Mouse (Mus musculus) brown adipose tissue, adult 24 weeks (tissue): Measurements from ENCODE around the gene Dock2. TPM values are rescaled to one million over a fixed set of nuclear protein-coding genes. Genes with fewer than 3 reads are reported as not detected.

ENCODE experiments used
- H3K27ac ChIP-seq: fragments of 200-500 bp; replicated peaks from 2 replicates; pipeline ENCODE4 v1.5.1; 2012; ENCODE audit warnings: low read depth, mild to moderate bottlenecking, low read length
- H3K4me1 ChIP-seq: fragments of 200-500 bp; 2 replicates; pipeline ENCODE4 v1.6.1; 2012; ENCODE audit warnings: low read length, mixed read lengths; ENCODE audit not compliant: control insufficient read depth, insufficient read depth, insufficient read length
- H3K4me3 ChIP-seq: fragments of 200-500 bp; 2 replicates; pipeline ENCODE4 v1.5.1; 2012; ENCODE audit warnings: low read depth, mild to moderate bottlenecking, low read length, moderate library complexity; ENCODE audit not compliant: insufficient read depth
- polyA plus RNA-seq: library from polyadenylated mRNA; stranded (reverse); fragments of >200 nt; gene quantifications from 2 replicates; pipeline ENCODE4 v1.2.4, GENCODE M21; 2012; ENCODE audit not compliant: missing spikeins, insufficient read depth, insufficient read length

Dock2 gene
- polyA plus RNA-seq, 1 experiment: 1.7 TPM

DNA sequence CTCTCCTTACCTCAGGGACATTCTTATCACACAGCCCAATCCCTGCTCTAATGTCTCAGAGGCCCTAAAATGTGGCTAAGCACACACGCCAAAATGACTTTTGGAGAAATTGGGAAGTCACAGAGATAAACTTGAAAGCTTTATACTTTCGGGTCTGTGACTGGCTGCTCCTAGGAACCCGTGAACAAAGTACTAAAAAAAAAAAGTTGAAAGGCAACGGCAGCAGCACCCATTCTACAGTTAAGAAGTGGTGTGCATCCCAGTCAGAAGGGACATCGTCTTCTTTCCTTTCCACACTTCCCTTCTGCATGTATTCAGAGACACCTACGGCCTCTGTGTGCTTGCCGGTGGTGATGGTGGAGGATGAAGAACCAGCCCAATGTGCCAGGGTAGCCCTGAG lies 483.6 kb downstream of the Dock2 start:
- H3K4me3 ChIP-seq: no peak overlapping the region
- H3K4me1 ChIP-seq: no peaks in the 10 kb centered on the region
- no peak overlapping the region for H3K27ac ChIP-seq

DNA sequence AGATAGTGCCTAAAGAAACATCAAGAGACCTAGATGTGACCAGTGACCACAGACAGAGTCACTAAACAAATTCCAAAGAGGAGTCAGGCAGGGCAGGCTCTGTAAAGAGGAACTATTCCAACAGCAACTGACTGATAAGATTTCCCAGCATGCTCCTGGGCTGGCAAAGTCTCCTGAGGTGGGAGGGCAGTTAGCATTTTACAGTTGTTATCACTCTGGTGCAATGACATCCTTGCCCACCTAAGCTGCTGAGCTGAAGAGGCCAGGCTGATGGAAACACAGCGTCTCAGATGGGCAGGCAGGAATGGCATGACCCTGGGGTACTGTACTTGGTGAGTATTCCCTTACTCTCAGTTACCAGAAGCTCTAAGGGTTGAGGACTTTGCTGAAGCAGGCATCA lies 484.1 kb downstream of the Dock2 start:
- Histone ChIP-seq H3K4me3 (no peak overlapping the region), H3K27ac (no peak overlapping the region), H3K4me1 (no peaks in the 10 kb centered on the region)

DNA sequence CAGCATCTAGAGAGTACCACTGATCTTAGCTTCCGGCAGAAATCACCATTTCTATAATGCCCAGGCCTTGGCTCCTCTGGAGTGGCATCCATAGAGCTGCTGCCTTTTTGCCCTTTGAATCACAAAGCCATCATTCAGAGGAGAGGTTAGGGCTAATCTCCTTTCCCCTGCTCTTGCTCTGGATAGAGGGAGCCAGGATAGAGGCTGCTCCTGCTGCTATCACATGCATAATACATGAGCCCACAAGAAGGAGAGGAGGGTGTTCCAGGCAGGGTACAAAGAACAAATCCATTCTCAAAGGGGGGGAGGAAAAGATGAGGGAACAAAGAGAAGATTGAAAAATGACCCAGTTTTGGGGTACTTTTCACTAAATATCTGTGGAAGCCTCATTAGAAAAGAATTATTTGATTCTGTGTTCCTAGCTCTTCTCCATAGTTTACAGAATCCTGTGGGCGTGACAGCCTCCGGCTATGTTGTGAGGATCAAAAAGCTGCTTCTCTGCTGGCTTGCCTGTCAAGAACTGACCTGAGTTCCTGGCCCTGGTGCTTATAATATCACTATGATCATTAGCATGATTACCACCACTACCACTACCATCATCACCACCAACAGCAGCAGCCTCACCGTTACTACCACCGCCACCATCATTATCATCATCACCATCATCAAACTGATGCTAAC lies 485.9 kb downstream of the Dock2 start:
- no peak overlapping the region for H3K27ac ChIP-seq
- H3K4me3 ChIP-seq: no peak overlapping the region
- H3K4me1 ChIP-seq: no peaks in the 10 kb centered on the region

DNA sequence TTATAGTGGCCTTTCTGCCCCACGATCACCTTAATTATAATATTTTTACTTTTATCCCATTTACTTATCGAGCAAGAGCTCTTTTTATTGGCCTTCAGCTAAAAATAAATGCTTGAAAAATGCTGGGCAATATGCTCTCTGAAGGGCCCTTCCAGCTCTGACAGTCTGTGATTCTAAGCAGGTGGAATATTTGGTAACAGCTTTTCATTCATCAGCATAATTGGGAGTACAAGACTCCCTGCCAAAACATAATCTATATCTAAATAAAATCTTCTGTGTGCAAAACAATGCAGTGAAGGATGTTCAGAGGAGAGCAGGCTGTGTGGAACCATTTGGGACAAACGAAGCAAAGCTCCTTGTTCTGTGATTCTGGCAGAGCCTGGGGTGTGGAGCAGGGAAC lies 492.4 kb downstream of the Dock2 start:
- H3K27ac ChIP-seq: no peak overlapping the region
- no peak overlapping the region for H3K4me3 ChIP-seq

DNA sequence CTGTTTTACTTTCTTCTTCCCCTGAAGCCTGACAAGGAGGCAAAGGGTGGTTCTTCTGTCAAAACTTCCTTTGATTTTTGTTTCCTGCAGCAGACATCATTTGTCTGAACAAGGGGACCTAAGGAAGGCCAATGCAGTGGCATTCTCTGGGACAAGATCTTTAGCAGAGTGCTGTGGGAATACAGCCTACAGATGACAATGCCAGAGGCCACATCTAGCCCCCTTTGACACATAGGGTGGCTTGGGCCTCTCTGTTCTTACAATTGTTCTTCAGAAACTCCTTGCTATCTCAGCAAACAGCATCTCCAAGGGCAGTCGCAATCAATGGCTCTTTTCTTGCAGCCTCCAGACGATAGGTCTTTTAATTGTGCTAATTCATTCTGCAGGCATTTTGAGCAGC lies 493.0 kb downstream of the Dock2 start:
- H3K4me1 ChIP-seq: no peaks in the 10 kb centered on the region
- no peak overlapping the region for H3K4me3 ChIP-seq
- H3K27ac ChIP-seq: no peak overlapping the region

More for the DNA sequence above, 492.4 kb downstream of the Dock2 start:
- H3K4me1 ChIP-seq: no peaks in the 10 kb centered on the region

DNA sequence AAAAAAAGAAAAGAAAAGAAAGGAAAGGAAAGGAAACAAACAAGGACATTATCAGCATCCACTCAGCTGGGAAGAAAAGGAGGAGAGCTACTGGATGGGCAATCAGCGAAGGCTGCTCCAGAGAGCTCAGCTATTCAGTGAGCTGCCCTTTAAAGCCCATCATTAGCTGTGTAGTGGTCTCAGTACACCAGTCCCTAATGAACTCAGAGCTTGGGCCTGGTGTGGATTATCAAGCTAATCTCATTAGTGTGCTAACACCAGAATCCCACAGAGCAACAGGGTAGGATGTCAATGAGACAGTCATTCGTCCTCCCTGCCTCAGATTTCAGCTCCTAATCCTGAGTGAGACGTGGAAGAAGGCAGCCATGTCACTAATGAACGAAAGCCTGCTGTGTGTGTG lies 493.4 kb downstream of the Dock2 start:
- H3K4me3 ChIP-seq: no peak overlapping the region
- H3K4me1 ChIP-seq: no peaks in the 10 kb centered on the region
- H3K27ac ChIP-seq: no peak overlapping the region

DNA sequence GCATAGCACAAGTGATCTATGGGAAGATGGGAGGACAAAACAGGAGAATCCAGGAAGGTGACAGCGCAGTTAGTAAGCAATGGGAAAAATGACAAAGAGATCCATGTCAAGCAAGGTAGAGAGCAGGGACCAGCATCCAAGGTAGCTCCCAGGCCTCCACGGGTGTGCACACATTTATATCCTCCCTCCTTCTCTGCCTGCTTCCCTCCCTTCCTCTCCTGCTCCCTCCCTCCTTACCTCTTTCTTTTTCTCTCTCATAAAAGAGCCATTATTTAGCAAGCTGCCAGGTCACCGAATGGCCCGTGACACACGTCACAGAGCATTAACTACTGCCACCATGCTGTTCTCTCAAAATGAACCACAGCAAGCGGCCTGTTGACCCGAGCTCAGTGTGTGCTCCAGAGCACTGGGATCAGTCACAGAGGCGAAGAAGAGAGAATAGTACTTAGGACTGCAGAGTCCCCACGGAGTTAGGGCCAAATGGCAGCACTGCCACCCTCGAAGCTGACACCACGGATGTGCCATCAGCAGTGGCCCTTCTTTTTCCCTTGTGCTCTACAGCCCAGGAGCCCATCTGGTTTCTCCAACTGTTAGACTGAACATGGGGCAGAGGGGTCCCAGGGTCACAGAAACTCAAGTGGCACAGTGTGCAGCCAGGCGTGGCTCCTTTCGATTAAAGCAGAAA lies 499.4 kb downstream of the Dock2 start:
- H3K27ac ChIP-seq: no peak overlapping the region
- H3K4me3 ChIP-seq: no peak overlapping the region
- H3K4me1 ChIP-seq: no peaks in the 10 kb centered on the region

DNA sequence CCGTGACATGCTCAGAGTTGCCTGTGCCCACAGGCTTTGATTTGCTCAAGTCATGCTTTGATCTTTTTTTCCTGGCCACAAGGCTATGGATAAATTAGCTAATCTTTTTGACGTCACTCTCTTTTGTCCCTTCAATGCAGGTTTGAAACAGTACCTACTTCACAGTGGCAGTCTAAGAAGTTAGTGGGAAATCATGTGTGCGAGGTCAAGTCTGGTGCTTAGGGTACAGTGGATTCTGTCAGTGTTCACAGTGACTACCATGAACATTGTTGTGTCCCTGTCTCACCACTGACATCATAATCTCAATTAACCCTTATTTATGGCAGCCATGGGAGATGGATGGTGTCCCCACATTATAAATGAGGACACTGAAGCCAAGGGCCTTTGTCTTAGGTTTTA lies 506.6 kb downstream of the Dock2 start:
- H3K27ac ChIP-seq: no peak overlapping the region
- no peak overlapping the region for H3K4me3 ChIP-seq
- H3K4me1 ChIP-seq: no peaks in the 10 kb centered on the region

DNA sequence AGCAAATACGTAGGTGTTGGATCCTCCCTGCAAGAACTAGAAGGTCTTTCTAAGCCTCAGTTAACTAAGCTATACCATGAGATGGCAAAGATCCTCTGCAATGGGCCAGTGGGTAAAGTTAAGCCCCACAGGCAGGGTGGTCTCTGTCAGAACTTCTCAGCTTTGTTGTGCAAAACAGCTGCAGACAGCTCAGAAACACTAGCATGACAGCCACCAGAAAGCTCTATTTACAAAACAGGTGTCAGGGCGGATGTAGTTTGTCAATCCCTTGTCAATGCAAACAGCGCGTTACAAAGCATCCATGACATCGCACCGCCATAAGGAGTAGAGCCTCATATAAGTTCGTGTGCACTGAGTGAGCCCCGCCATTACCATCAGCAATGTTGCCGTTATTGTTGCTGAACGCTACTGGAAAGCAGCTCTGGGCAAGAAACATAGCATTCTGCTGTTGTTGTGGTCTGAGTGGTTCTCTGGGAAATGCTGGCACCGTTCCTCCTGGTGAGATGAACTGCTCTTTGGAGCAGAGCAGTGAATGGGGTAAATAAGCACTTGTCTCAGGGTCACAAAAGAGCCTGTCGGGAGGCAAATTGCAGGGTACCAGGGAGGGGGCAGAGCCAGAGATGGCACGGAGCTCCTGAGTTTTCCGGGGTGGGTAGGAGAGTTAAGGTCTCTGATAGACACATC lies 507.2 kb downstream of the Dock2 start:
- Histone ChIP-seq H3K4me3 (no peak overlapping the region), H3K4me1 (no peaks in the 10 kb centered on the region)

DNA sequence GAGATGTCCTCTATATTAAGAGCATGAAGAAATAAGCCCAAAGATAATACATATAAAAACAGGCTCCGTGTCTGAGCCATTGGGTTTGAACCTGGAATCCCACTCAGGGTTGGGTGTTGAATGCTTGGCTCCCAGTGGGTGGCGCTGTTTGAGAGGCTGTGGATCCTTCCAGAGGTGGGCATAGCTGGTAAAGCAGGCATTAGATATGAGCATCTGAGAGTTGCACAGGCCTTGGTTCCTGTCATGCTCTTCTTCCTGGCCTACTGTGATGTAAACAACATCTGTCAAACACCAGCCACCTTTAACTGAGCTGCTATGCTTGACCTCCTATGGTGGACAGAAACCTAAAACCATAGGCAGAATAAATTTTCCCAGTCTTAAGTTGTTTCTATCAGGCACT lies 507.8 kb downstream of the Dock2 start:
- Histone ChIP-seq H3K4me1 (no peaks in the 10 kb centered on the region), H3K4me3 (no peak overlapping the region), H3K27ac (no peak overlapping the region)

More for the DNA sequence above, 507.2 kb downstream of the Dock2 start:
- H3K27ac ChIP-seq: no peak overlapping the region

DNA sequence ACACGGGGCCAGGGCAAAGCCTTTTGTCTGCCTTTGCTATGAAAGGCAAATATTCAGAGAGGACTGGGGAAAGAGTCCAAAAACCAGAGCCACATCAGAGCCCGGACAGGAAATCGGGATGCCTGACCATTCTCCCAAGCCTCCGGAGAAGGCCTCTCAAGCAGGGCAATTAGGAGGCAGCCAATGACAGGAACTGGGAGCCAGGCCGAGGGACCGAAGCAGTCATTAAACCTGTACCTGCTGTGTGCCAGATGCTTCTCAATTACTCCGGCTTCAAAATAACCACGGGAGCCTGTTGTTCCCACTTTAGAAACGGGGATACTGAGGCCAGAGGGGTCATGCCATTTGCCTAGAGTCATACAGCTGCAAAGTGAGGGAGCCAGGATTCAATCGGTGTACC lies 511.7 kb downstream of the Dock2 start:
- no peak overlapping the region for H3K4me3 ChIP-seq
- no peaks in the 10 kb centered on the region for H3K4me1 ChIP-seq
- no peak overlapping the region for H3K27ac ChIP-seq

DNA sequence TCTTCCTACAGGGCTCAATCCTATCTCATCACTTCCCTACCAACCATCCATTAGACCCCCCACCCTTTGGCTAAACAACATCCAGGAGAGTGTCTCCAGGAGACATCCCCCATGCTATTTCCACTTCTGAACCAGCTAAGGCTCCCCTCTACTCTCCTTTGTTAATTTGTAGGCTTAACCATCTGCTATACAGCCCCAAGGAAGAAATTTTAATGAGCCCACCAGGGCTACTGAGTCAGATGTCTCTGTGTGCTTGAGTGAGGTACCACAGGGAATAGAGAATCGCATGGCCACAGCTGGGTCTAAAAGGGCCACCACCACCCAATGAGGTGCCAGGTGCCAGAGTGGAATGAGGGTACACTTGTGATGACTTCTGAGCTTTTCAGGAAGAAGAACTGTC lies 519.6 kb downstream of the Dock2 start:
- no peak overlapping the region for H3K27ac ChIP-seq
- no peaks in the 10 kb centered on the region for H3K4me1 ChIP-seq
- no peak overlapping the region for H3K4me3 ChIP-seq

DNA sequence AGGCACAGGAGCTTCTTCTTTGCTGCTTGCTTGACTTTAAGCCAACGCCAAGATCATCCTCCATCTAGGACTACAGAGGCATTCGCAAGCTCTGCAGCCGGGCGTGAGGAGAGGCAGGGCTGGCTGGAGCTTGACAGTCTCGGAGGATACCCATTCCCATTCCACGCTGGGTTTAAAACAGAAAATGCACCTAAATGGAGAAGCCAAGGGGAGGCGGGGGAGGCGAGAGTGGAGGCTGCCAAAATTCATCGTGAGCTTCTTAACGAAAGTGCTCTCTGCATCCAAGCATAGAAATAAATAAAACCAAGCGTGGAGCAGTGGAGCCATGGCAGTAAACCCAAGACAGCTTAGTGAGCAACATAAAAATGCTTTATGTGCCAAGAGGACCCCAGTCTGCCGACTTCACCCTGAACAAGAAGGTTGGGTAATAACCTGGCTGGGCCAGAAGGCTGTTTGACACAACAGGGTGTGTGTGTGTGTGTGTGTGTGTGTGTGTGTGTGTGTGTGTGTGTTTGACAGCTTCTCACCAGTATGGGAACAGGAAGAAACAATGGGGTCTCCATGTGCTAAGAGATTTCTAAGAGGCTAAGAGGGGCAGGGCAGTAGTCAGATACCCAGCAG lies 524.7 kb downstream of the Dock2 start:
- H3K4me1 ChIP-seq: no peaks in the 10 kb centered on the region
- H3K27ac ChIP-seq: no peak overlapping the region
- no peak overlapping the region for H3K4me3 ChIP-seq

DNA sequence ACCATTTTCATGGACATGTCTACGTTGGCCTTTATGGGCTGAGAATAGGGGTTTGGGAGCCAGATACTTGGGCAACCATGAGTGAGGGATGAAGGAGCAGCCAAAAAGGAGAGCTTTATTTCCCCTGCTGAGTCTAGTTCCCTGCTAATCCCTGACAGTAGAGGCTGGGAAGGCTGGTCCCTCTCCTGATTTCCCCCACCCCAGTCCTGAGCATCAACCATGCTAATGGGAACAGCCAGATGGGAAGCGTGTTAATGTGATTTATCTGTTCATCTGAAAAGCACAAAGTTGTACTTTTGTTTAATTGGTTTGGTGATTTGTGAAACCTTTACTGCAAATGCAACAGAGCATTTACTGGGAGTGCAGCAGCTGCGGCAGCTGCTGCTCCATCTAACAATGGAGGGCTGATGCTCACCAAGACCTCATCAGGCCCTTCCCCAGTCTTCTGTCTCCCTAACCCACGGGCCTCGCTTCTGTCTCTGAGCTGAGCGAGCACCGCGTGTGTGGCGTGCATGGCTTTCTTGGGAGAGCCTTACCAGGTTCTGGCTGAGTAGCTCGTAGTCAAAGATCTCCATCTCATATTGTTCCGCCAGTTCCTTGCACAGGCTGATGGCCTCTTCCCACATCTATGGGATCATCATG lies 526.0 kb downstream of the Dock2 start:
- no peak overlapping the region for H3K4me3 ChIP-seq
- H3K4me1 ChIP-seq: no peaks in the 10 kb centered on the region

DNA sequence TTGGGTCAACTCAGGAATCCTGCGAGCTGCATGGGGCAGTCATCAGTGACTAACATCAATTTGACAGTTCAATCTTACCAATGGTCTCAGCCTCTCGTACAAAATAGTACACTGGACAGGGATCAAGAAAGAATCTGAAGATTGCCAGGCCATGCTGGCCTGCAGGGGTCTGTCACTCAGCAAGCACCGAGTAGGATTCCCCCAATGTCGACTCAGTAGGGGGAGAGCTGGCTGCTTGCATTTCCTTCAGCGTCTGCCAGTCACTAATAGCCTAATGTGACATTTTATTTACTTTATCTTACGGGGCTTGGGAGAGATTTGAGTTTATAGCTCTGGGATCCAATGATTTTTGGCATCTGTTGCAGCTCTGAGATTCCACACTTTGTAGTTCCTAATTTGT lies 540.7 kb downstream of the Dock2 start:
- no peak overlapping the region for H3K4me3 ChIP-seq
- H3K27ac ChIP-seq: no peak overlapping the region
- no peaks in the 10 kb centered on the region for H3K4me1 ChIP-seq

More for the DNA sequence above, 526.0 kb downstream of the Dock2 start:
- H3K27ac ChIP-seq: no peak overlapping the region
